Mouse (Mus musculus): Measurements from ENCODE around the gene Strn3. TPM values are rescaled to one million over a fixed set of nuclear protein-coding genes. Genes with fewer than 3 reads are reported as not detected.

The Strn3 gene
- total and polyA plus RNA-seq, 2 experiments from 2014 or later: 30.8 to 44.3 TPM

- 69% methylated on average over 5 of the region's 5 CpGs for WGBS
- Histone ChIP-seq H3K4me2 (ENCODE audit: low read depth, low read length) (no peak overlapping the region), H3K27me3 (ENCODE audit: insufficient read depth, low read length) (no peaks in the 10 kb centered on the region), H3K4me3 (ENCODE audit: low read length) (no peak overlapping the region), H3K27ac (no peak overlapping the region), H3K9me3 (ENCODE audit: low read length) (no peaks in the 10 kb centered on the region), H3K9ac (replicated peaks; ENCODE audit: low read length) (no peak overlapping the region), H3K36me3 (ENCODE audit: insufficient read depth, low read length) (peaks cover 4% of the 10 kb centered on the region; the same call in 1 of the 2 replicates), H3K4me1 (ENCODE audit: insufficient read depth, low read length) (no peaks in the 10 kb centered on the region)
- peak; percentile 61 for TF ChIP-seq CTCF (IDR thresholded peaks at IDR 0.05; ENCODE audit: low read depth)
- DNase-seq (ENCODE audit: low spot score) (peak; percentile 74), ATAC-seq (peak; percentile 88)
Measured at GRCm38 (mm10) chr12:51622670-51623365, 68.9 kb downstream of the Strn3 start.

DNA sequence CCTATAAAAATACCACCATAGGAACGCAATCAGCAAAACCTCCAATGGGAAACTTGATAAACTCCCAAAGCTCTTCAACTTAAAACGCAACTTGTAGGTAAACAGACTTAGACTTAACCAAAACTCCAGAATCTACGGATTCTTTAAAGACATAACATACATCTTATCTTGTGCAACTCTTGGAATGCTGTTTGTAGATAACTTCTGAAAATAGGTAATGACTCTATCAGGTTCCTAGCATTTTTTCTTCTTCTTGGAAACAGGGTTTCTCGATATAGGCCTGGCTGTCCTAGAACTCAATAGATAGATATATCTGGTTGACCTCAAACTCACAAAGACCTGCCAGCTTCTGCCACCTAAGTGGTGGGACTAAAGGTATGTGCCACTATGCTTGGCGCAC is 70.5 kb downstream of the Strn3 start:
- WGBS: 96% methylated on average over 5 of the region's 5 CpGs
- H3K27ac ChIP-seq: no peak overlapping the region
- no peaks in the 10 kb centered on the region for H3K9me3 ChIP-seq (ENCODE audit: low read length)
- H3K4me1 ChIP-seq (ENCODE audit: insufficient read depth, low read length): no peaks in the 10 kb centered on the region
- H3K27me3 ChIP-seq (ENCODE audit: insufficient read depth, low read length): no peaks in the 10 kb centered on the region
- ATAC-seq (no peak), DNase-seq (ENCODE audit: low spot score) (no peak)
- H3K4me2 ChIP-seq (ENCODE audit: low read depth, low read length): no peak overlapping the region
- no peak overlapping the region for H3K4me3 ChIP-seq (ENCODE audit: low read length)
- TF ChIP-seq CTCF (IDR thresholded peaks at IDR 0.05; ENCODE audit: low read depth): no peak
- peaks cover 11% of the 10 kb centered on the region; the same call in 1 of the 2 replicates for H3K36me3 ChIP-seq (ENCODE audit: insufficient read depth, low read length)
- H3K9ac ChIP-seq (replicated peaks; ENCODE audit: low read length): no peak overlapping the region

GRCm38 (mm10) chr12:51620572-51620971 is 71.1 kb downstream of the Strn3 start:
- no peak for TF ChIP-seq CTCF (IDR thresholded peaks at IDR 0.05; ENCODE audit: low read depth)
- H3K36me3 ChIP-seq (ENCODE audit: insufficient read depth, low read length): peaks cover 13% of the 10 kb centered on the region; the same call in 1 of the 2 replicates

GRCm38 (mm10) chr12:51612361-51612760 is 79.3 kb downstream of the Strn3 start:
- Histone ChIP-seq H3K4me3 (ENCODE audit: low read length) (no peak overlapping the region), H3K4me1 (ENCODE audit: insufficient read depth, low read length) (no peaks in the 10 kb centered on the region), H3K9me3 (ENCODE audit: low read length) (no peaks in the 10 kb centered on the region), H3K27ac (no peak overlapping the region), H3K27me3 (ENCODE audit: insufficient read depth, low read length) (no peaks in the 10 kb centered on the region), H3K36me3 (ENCODE audit: insufficient read depth, low read length) (peaks cover 19% of the 10 kb centered on the region; the same call in 1 of the 2 replicates), H3K9ac (replicated peaks; ENCODE audit: low read length) (no peak overlapping the region), H3K4me2 (ENCODE audit: low read depth, low read length) (no peak overlapping the region)
- 91% methylated on average over 5 of the region's 5 CpGs for WGBS
- ATAC-seq: no peak
- no peak for DNase-seq (ENCODE audit: low spot score)
- no peak for TF ChIP-seq CTCF (IDR thresholded peaks at IDR 0.05; ENCODE audit: low read depth)

More at GRCm38 (mm10) chr12:51620572-51620971, 71.1 kb downstream of the Strn3 start:
- Histone ChIP-seq H3K27ac (no peak overlapping the region), H3K4me2 (ENCODE audit: low read depth, low read length) (no peak overlapping the region), H3K4me1 (ENCODE audit: insufficient read depth, low read length) (no peaks in the 10 kb centered on the region), H3K9me3 (ENCODE audit: low read length) (no peaks in the 10 kb centered on the region), H3K9ac (replicated peaks; ENCODE audit: low read length) (no peak overlapping the region), H3K4me3 (ENCODE audit: low read length) (no peak overlapping the region), H3K27me3 (ENCODE audit: insufficient read depth, low read length) (no peaks in the 10 kb centered on the region)
- ATAC-seq: no peak
- DNase-seq (ENCODE audit: low spot score): no peak

- no peak overlapping the region for H3K4me2 ChIP-seq (ENCODE audit: low read depth, low read length)
- ATAC-seq (no peak), DNase-seq (ENCODE audit: low spot score) (no peak)
- no peak overlapping the region for H3K9ac ChIP-seq (replicated peaks; ENCODE audit: low read length)
- H3K4me1 ChIP-seq (ENCODE audit: insufficient read depth, low read length): no peaks in the 10 kb centered on the region
- WGBS: 74% methylated on average over 4 of the region's 4 CpGs
- no peak overlapping the region for H3K4me3 ChIP-seq (ENCODE audit: low read length)
- no peak for TF ChIP-seq CTCF (IDR thresholded peaks at IDR 0.05; ENCODE audit: low read depth)
- H3K36me3 ChIP-seq (ENCODE audit: insufficient read depth, low read length): peaks cover 10% of the 10 kb centered on the region; the same call in 1 of the 2 replicates
- no peak overlapping the region for H3K27ac ChIP-seq
- H3K27me3 ChIP-seq (ENCODE audit: insufficient read depth, low read length): no peaks in the 10 kb centered on the region
- no peaks in the 10 kb centered on the region for H3K9me3 ChIP-seq (ENCODE audit: low read length)
Measured at GRCm38 (mm10) chr12:51606138-51606537, 85.6 kb downstream of the Strn3 start.

DNA sequence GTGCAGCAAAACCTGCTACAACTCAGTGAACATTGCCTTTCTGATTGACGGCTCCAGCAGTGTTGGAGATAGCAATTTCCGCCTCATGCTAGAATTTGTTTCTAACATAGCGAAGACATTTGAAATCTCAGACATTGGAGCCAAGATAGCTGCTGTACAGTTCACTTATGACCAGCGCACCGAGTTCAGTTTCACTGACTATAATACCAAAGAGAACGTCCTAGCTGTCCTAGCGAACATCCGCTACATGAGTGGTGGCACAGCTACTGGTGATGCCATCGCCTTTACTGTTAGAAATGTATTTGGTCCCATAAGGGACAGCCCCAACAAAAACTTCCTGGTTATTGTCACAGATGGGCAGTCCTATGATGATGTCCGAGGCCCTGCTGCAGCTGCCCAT is 88.4 kb downstream of the Strn3 start:
- Histone ChIP-seq H3K4me1 (ENCODE audit: insufficient read depth, low read length) (no peaks in the 10 kb centered on the region), H3K27ac (no peak overlapping the region), H3K36me3 (ENCODE audit: insufficient read depth, low read length) (peaks cover 4% of the 10 kb centered on the region; the same call in 1 of the 2 replicates), H3K4me3 (ENCODE audit: low read length) (no peak overlapping the region), H3K9ac (replicated peaks; ENCODE audit: low read length) (no peak overlapping the region), H3K4me2 (ENCODE audit: low read depth, low read length) (no peak overlapping the region), H3K27me3 (ENCODE audit: insufficient read depth, low read length) (no peaks in the 10 kb centered on the region), H3K9me3 (ENCODE audit: low read length) (no peaks in the 10 kb centered on the region)
- no peak for TF ChIP-seq CTCF (IDR thresholded peaks at IDR 0.05; ENCODE audit: low read depth)
- DNase-seq (ENCODE audit: low spot score): no peak
- ATAC-seq: no peak
- 94% methylated on average over 10 of the region's 10 CpGs for WGBS

- H3K4me1 ChIP-seq (ENCODE audit: insufficient read depth, low read length): no peaks in the 10 kb centered on the region
- H3K27me3 ChIP-seq (ENCODE audit: insufficient read depth, low read length): 0 out of 2 replicates have a peak, but pooled peaks cover 2% of the 10 kb centered on the region
- H3K4me3 ChIP-seq (ENCODE audit: low read length): peak overlapping the region; percentile 73
- ATAC-seq (peak; percentile 55), DNase-seq (ENCODE audit: low spot score) (peak; percentile 9)
- no peaks in the 10 kb centered on the region for H3K36me3 ChIP-seq (ENCODE audit: insufficient read depth, low read length)
- H3K27ac ChIP-seq: no peak overlapping the region
- H3K9me3 ChIP-seq (ENCODE audit: low read length): no peaks in the 10 kb centered on the region
- TF ChIP-seq CTCF (IDR thresholded peaks at IDR 0.05; ENCODE audit: low read depth): no peak
- H3K9ac ChIP-seq (replicated peaks; ENCODE audit: low read length): peak overlapping the region; percentile 56; the same call in 1 of the 2 replicates
- 2% methylated on average over 18 of the region's 18 CpGs for WGBS
- H3K4me2 ChIP-seq (ENCODE audit: low read depth, low read length): peak overlapping the region; percentile 93
Measured at GRCm38 (mm10) chr12:51594030-51594470, 97.6 kb downstream of the Strn3 start.
